Mouse (Mus musculus) megakaryocyte, embryonic 14.5 days (primary cell): ENCODE data around the gene Ankrd34c.

Experiments used
- FLI1 ChIP-seq: IDR thresholded peaks from 2 replicates; pipeline ENCODE4 v1.6.1; 2012; ENCODE audit warnings: low read length, inconsistent platforms, mixed read lengths
- GATA1 ChIP-seq: IDR thresholded peaks from 3 replicates; pipeline ENCODE4 v1.6.1; 2012; ENCODE audit warnings: mixed read lengths, low read length, inconsistent platforms, borderline replicate concordance

GRCm38 (mm10) chr9:89678974-89679373 is 59.3 kb downstream of the Ankrd34c start:
- TF ChIP-seq GATA1 (no peak), FLI1 (no peak)
